Mouse (Mus musculus) adrenal gland, postnatal 4 days (tissue): ENCODE measurements around the gene Esam. TPM values are rescaled to one million over a fixed set of nuclear protein-coding genes. Genes with fewer than 3 reads are reported as not detected.

Experiments used
- DNase-seq, 2 experiments: peaks; one replicate each; pipeline ENCODE4 v3.0.0; 2021 to 2022; ENCODE audit warnings: low spot score in 2 of 2, mixed read lengths in 2 of 2
- total RNA-seq, 2 experiments: library from RNA; stranded (reverse); gene quantifications; 2 replicates each; pipeline ENCODE4 v1.2.3; 2021

Gene Esam
- total RNA-seq, 2 experiments from 2014 or later, result 51.7 to 55.5 TPM

- DNase-seq, result no peak
Observed at GRCm38 (mm10) chr9:37554279-37554678, 26.4 kb downstream of the Esam start.

- no peak for DNase-seq
Observed at GRCm38 (mm10) chr9:37554838-37555748, 27.2 kb downstream of the Esam start, which contains the start of gene Siae. Gene Siae (plus strand): TSS chr9:37555698.

GRCm38 (mm10) chr9:37556366-37556765 lies 28.5 kb downstream of the Esam start:
- DNase-seq, result no peak

- no peak for DNase-seq
Observed at GRCm38 (mm10) chr9:37560617-37561016, 32.7 kb downstream of the Esam start.

GRCm38 (mm10) chr9:37563805-37564204 lies 35.9 kb downstream of the Esam start:
- no peak for DNase-seq

GRCm38 (mm10) chr9:37567019-37567418 lies 39.1 kb downstream of the Esam start:
- no peak for DNase-seq

- no peak for DNase-seq
Observed at GRCm38 (mm10) chr9:37567454-37567853, 39.6 kb downstream of the Esam start.

GRCm38 (mm10) chr9:37567892-37568604 lies 40.2 kb downstream of the Esam start:
- no peak for DNase-seq

- DNase-seq, result no peak
Observed at GRCm38 (mm10) chr9:37568605-37569214, 40.8 kb downstream of the Esam start.

- DNase-seq, result no peak
Observed at GRCm38 (mm10) chr9:37569231-37569835, 41.5 kb downstream of the Esam start.

- DNase-seq, result no peak
Observed at GRCm38 (mm10) chr9:37572204-37572876, 44.5 kb downstream of the Esam start.

- DNase-seq, result no peak
Observed at GRCm38 (mm10) chr9:37576436-37576930, 48.6 kb downstream of the Esam start.

GRCm38 (mm10) chr9:37583594-37583993 lies 55.7 kb downstream of the Esam start:
- DNase-seq, result no peak

GRCm38 (mm10) chr9:37586718-37587117 lies 58.8 kb downstream of the Esam start:
- DNase-seq, result no peak

Other genes starting within 250 kb of the Esam start
- gene Ccdc15, start 179.6 kb upstream of the Esam start, total RNA-seq, result 1 to 10 TPM; 6.0 TPM
- under 1 TPM; 0.31 to 0.45 TPM for gene Hepacam, start 160.7 kb upstream of the Esam start, total RNA-seq
- gene Robo4, start 126.2 kb upstream of the Esam start, total RNA-seq, result 10 to 100 TPM; 31.3 to 32.9 TPM
- 1 to 10 TPM in 1 of 2 experiments, under 1 TPM in 1; 0.56 to 1.0 TPM for gene Robo3, start 94.8 kb upstream of the Esam start, total RNA-seq
- gene Msantd2, start 38.8 kb upstream of the Esam start, total RNA-seq, result 10 to 100 TPM; 31.3 to 33.2 TPM
- gene Vsig2, start 11.2 kb downstream of the Esam start, total RNA-seq, result 1 to 10 TPM; 5.8 to 7.3 TPM
- gene Nrgn, start 24.8 kb downstream of the Esam start, total RNA-seq, result 1 to 10 TPM; 4.1 to 6.7 TPM
- 10 to 100 TPM; 17.4 to 18.4 TPM for gene Siae, start 27.6 kb downstream of the Esam start, total RNA-seq
- 1 to 10 TPM; 2.3 to 3.4 TPM for gene Spa17, start 85.6 kb downstream of the Esam start, total RNA-seq
- 100 to 1,000 TPM; 102 to 112 TPM for gene Tbrg1, start 129.2 kb downstream of the Esam start, total RNA-seq
- gene Panx3, start 141.2 kb downstream of the Esam start, total RNA-seq, result not detected
- gene Olfr160, start 188.2 kb downstream of the Esam start, total RNA-seq, result not detected
- gene Olfr874, start 217.0 kb downstream of the Esam start, total RNA-seq, result not detected
- not detected for gene Olfr875, start 243.8 kb downstream of the Esam start, total RNA-seq